ENCODE assay signal across 9 mouse cellular contexts in the genomic region with DNA sequence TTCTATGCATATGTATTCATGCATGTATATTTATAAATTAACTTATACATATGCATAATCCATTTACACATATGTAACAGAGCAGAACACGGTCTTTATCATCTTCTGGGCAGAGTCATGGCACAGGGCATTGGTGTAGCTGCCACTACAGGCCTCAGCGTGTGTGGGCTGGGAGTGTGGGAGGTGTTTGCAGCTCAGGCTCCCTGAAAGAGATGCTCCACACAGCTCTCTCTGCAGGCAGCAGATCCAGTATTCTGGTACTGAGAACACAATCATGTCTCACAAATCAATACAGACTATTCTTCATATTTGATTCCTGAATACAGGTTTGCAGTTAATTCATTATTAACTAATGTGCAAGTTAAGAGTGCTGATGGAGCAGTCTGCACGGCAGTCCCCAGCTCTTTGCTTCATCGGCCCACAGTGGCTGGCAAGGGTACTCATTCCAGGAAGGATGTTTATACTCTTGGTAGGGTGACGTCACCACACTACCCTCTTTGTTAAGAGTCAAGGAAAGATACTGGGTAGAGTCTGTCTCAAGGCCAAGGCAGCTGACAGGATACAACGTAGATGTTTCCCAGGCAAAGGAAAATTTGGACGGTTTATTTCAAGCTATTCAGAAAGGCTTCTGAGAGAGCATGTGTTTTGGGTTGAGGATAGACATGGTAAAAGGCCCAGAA.
A peak's percentile ranks its signal among the peaks of the same experiment; 100 is the strongest.
DNase-seq lines count a peak whose midpoint lies in the region; ATAC-seq and TF ChIP-seq lines count a peak whose summit lies in the region.
"Had no signal": no experiment of that assay in that cellular context is flagged by ENCODE, and none has a peak within 500 bp of the region (broad histone marks: within the 10 kb centered on the region; RNA-seq: fewer than 3 reads in every experiment).

No protein-coding gene starts in this region.

- H3K4me1 ChIP-seq in heart, embryonic 16.5 days (ENCODE audit: control insufficient read depth, insufficient read depth, low read length): peaks cover 14% of the 10 kb centered on the region
- peaks cover 5% of the 10 kb centered on the region for H3K4me1 ChIP-seq in heart, adult 2 months (ENCODE audit: control insufficient read depth, insufficient read depth, low read length)
- H3K4me1 ChIP-seq in cortical plate, adult 2 months (ENCODE audit: control insufficient read depth, insufficient read depth, low read length): peaks cover 11% of the 10 kb centered on the region

- H3K4me3 ChIP-seq in heart, embryonic 16.5 days (ENCODE audit: low read length): no peak overlapping the region
- H3K4me3 ChIP-seq in heart, adult 2 months: no peak overlapping the region
- no peak overlapping the region for H3K4me3 ChIP-seq in cortical plate, adult 2 months (ENCODE audit: insufficient read depth, low read length)

- no peak overlapping the region for H3K4me2 ChIP-seq in heart, embryonic 16.5 days (ENCODE audit: low read depth, low read length)

- no peaks in the 10 kb centered on the region for H3K9me3 ChIP-seq in heart, embryonic 16.5 days (replicated peaks; ENCODE audit: control insufficient read depth, low read length)
- H3K9me3 ChIP-seq: G1E had no signal

- no peak for TF ChIP-seq CTCF in heart, adult 2 months (IDR thresholded peaks at IDR 0.05)
- TF ChIP-seq CTCF in cortical plate, adult 2 months (IDR thresholded peaks at IDR 0.05; ENCODE audit: extremely low read depth, insufficient read depth, low read length): no peak

- no peak for TF ChIP-seq EP300 in heart, adult 2 months (IDR thresholded peaks at IDR 0.05; ENCODE audit: insufficient read depth, low read depth, low read length)

- DNase-seq in heart, adult 2 months: no peak
- DNase-seq in kidney, adult 8-10 months: peak; percentile 31 to 39
- DNase-seq in lung, postnatal 10 days: peak; percentile 86
- DNase-seq in cerebellum, adult 11-12 months: no peak
- no peak for DNase-seq in cerebellum, adult 11 months

- H3K36me3 ChIP-seq in heart, embryonic 16.5 days (ENCODE audit: control insufficient read depth, insufficient read depth): no peaks in the 10 kb centered on the region
- H3K36me3 ChIP-seq in heart, adult 2 months (ENCODE audit: control insufficient read depth, insufficient read depth, low read length): no peaks in the 10 kb centered on the region
- H3K36me3 ChIP-seq: G1E had no signal

- TF ChIP-seq POLR2A in heart, adult 2 months (IDR thresholded peaks at IDR 0.05; ENCODE audit: insufficient read depth, low read depth, low read length): no peak
- no peak for TF ChIP-seq POLR2A in cortical plate, adult 2 months (IDR thresholded peaks at IDR 0.05; ENCODE audit: extremely low read depth, insufficient read depth, low read length)

- ATAC-seq in heart, embryonic 16.5 days (replicated peaks; ENCODE audit: extremely low read depth, insufficient read depth, low FRiP score): peak; percentile 59
- ATAC-seq in CD4-positive, CD25-positive, alpha-beta regulatory T cell, adult 4 months: no peak

- no peaks in the 10 kb centered on the region for H3K79me2 ChIP-seq in heart, adult 2 months (replicated peaks; ENCODE audit: control insufficient read depth, insufficient read depth, low read length)

- intact Hi-C loops in heart, adult 2 months (cut with DNase I): no loop called here

- H3K27ac ChIP-seq in heart, embryonic 16.5 days (ENCODE audit: low read length): peak overlapping the region; percentile 41
- H3K27ac ChIP-seq in heart, adult 2 months: no peak overlapping the region
- H3K27ac ChIP-seq in cortical plate, adult 2 months (ENCODE audit: insufficient read depth, low read length): peak overlapping the region; percentile 30; the same call in 1 of the 2 replicates

- H3K27me3 ChIP-seq in heart, embryonic 16.5 days (ENCODE audit: control insufficient read depth, insufficient read depth, low read length): no peaks in the 10 kb centered on the region
- H3K27me3 ChIP-seq in heart, adult 2 months (ENCODE audit: control insufficient read depth, insufficient read depth, low read length): no peaks in the 10 kb centered on the region

- 32% methylated on average over 7 of the region's 7 CpGs for WGBS in heart, embryonic 16.5 days
- WGBS in heart, adult 2 months: 36% methylated on average over 7 of the region's 7 CpGs

- no peak overlapping the region for H3K9ac ChIP-seq in heart, embryonic 16.5 days (ENCODE audit: low read length)
- H3K9ac ChIP-seq in heart, adult 2 months (ENCODE audit: low read depth, low read length): no peak overlapping the region

Comparison
In these comparisons a context has a peak if more than half of its experiments do, and no peak if none do; other contexts are left out.
1. DNase-seq: peak in kidney, adult 8-10 months (2 of 2) and lung, postnatal 10 days (single experiment); none in heart, adult 2 months (0 of 2), cerebellum, adult 11-12 months (single experiment) and cerebellum, adult 11 months (single experiment).